Mouse (Mus musculus): Measurements from ENCODE around the gene Svs6.
"Not testable (repeated sequence)": the region's sequence is repeated elsewhere in the genome, so short reads cannot be mapped to it uniquely, and the experiment has no call there.

The Svs6 gene

GRCm38 (mm10) chr2:164316451-164316850 is at the start of gene Svs6:
Svs6 (plus strand) TSS chr2:164316751.
- DNase-seq (ENCODE audit: low read depth, low spot score): not testable (repeated sequence)

- DNase-seq (ENCODE audit: low read depth, low spot score): no peak
These were observed 38.2 kb upstream of the Svs6 start, which contains the start of gene Svs4 for GRCm38 (mm10) chr2:164278359-164278758. Svs4 (minus strand) TSS chr2:164278459.

GRCm38 (mm10) chr2:164288968-164289367 is 27.6 kb upstream of the Svs6 start, which contains the start of gene Svs3a:
Svs3a (plus strand) TSS chr2:164289268.
- not testable (repeated sequence) for DNase-seq (ENCODE audit: low read depth, low spot score)

- DNase-seq (ENCODE audit: low read depth, low spot score): no peak
These were observed 4.0 kb upstream of the Svs6 start for GRCm38 (mm10) chr2:164312599-164312998.

GRCm38 (mm10) chr2:164315460-164315859 is 1.1 kb upstream of the Svs6 start:
- DNase-seq (ENCODE audit: low read depth, low spot score): not testable (repeated sequence)

- no peak for DNase-seq (ENCODE audit: low read depth, low spot score)
These were observed 4.4 kb downstream of the Svs6 start for GRCm38 (mm10) chr2:164320983-164321382.

GRCm38 (mm10) chr2:164332440-164332839 is 15.9 kb downstream of the Svs6 start, which contains the start of gene Svs5:
Svs5 (plus strand) TSS chr2:164332740.
- DNase-seq (ENCODE audit: low read depth, low spot score): not testable (repeated sequence)

GRCm38 (mm10) chr2:164343732-164344131 is 27.2 kb downstream of the Svs6 start:
- DNase-seq (ENCODE audit: low read depth, low spot score): not testable (repeated sequence)

- not testable (repeated sequence) for DNase-seq (ENCODE audit: low read depth, low spot score)
These were observed 31.1 kb downstream of the Svs6 start for GRCm38 (mm10) chr2:164347697-164348096.

- peak; percentile 33 for DNase-seq (ENCODE audit: low read depth, low spot score)
These were observed 32.4 kb downstream of the Svs6 start for GRCm38 (mm10) chr2:164348980-164349379.

- DNase-seq (ENCODE audit: low read depth, low spot score): no peak
These were observed 36.1 kb downstream of the Svs6 start for GRCm38 (mm10) chr2:164352697-164353096.

- no peak for DNase-seq (ENCODE audit: low read depth, low spot score)
These were observed 36.8 kb downstream of the Svs6 start for GRCm38 (mm10) chr2:164353356-164353755.

- no peak for DNase-seq (ENCODE audit: low read depth, low spot score)
These were observed 39.8 kb downstream of the Svs6 start for GRCm38 (mm10) chr2:164356177-164356967.

GRCm38 (mm10) chr2:164358373-164358772 is 41.8 kb downstream of the Svs6 start:
- no peak for DNase-seq (ENCODE audit: low read depth, low spot score)

GRCm38 (mm10) chr2:164359031-164359430 is 42.5 kb downstream of the Svs6 start:
- DNase-seq (ENCODE audit: low read depth, low spot score): no peak

GRCm38 (mm10) chr2:164359668-164360067 is 43.1 kb downstream of the Svs6 start:
- no peak for DNase-seq (ENCODE audit: low read depth, low spot score)

GRCm38 (mm10) chr2:164360974-164361657 is 44.6 kb downstream of the Svs6 start:
- DNase-seq (ENCODE audit: low read depth, low spot score): no peak

GRCm38 (mm10) chr2:164366947-164367346 is 50.4 kb downstream of the Svs6 start:
- no peak for DNase-seq (ENCODE audit: low read depth, low spot score)

Measured in forelimb bud, embryonic 11.5 days (tissue).